Mouse (Mus musculus) MEL (cell line): Measurements from ENCODE around the gene Cdca5. TPM values are rescaled to one million over a fixed set of nuclear protein-coding genes. Genes with fewer than 3 reads are reported as not detected.

Experiments
- DNase-seq: peaks from one replicate; pipeline ENCODE4 v3.0.0; 2011; ENCODE audit warnings: low read depth, low spot score
- H3K27ac ChIP-seq: 2 replicates; pipeline ENCODE4 v1.5.1; 2012; ENCODE audit warnings: low read depth, mild to moderate bottlenecking, control low read depth, low read length, moderate library complexity; ENCODE audit not compliant: control insufficient read depth
- H3K27me3 ChIP-seq, 2 experiments: fragments of 150-350 bp in 1 of 2; sonication (generic) in 1 of 2; 2 replicates each; pipeline ENCODE4 v1.6.1; 2012; ENCODE audit warnings: low read length in 2 of 2, mild to moderate bottlenecking in 2 of 2, improper control_type of control experiment in 1 of 2, moderate library complexity in 1 of 2; ENCODE audit not compliant: insufficient read depth in 2 of 2, control insufficient read depth in 1 of 2
- H3K36me3 ChIP-seq, 2 experiments: 2 replicates each; pipeline ENCODE4 v1.6.1; 2012 to 2014; ENCODE audit warnings: low read length in 2 of 2, improper control_type of control experiment in 1 of 2, inconsistent platforms in 1 of 2, mild to moderate bottlenecking in 1 of 2; ENCODE audit not compliant: insufficient read depth in 2 of 2, control insufficient read depth in 1 of 2
- H3K4me1 ChIP-seq, 2 experiments: fragments of 150-350 bp in 1 of 2; sonication (generic) in 1 of 2; 2 replicates each; pipeline ENCODE4 v1.6.1; 2012; ENCODE audit warnings: low read length in 2 of 2, improper control_type of control experiment in 1 of 2, mild to moderate bottlenecking in 1 of 2; ENCODE audit not compliant: insufficient read depth in 2 of 2, control insufficient read depth in 1 of 2
- H3K4me3 ChIP-seq, 2 experiments: fragments of 150-350 bp in 1 of 2; sonication (generic) in 1 of 2; 2 replicates each; pipeline ENCODE4 v1.5.1; 2012; ENCODE audit warnings: low read depth in 2 of 2, low read length in 2 of 2, mild to moderate bottlenecking in 2 of 2, moderate library complexity in 2 of 2, control low read depth in 1 of 2, improper control_type of control experiment in 1 of 2; ENCODE audit not compliant: control insufficient read depth in 1 of 2, insufficient read depth in 1 of 2
- H3K79me2 ChIP-seq: 2 replicates; pipeline ENCODE4 v1.6.1; 2012; ENCODE audit warnings: mild to moderate bottlenecking, low read length, moderate library complexity; ENCODE audit not compliant: control insufficient read depth, poor library complexity, insufficient read depth
- H3K9ac ChIP-seq: 2 replicates; pipeline ENCODE4 v1.6.1; 2012; ENCODE audit warnings: low read depth, mild to moderate bottlenecking, control low read depth, low read length, moderate library complexity; ENCODE audit not compliant: control insufficient read depth, poor library complexity, severe bottlenecking
- H3K9me3 ChIP-seq: fragments of 150-350 bp; sonication (generic); replicated peaks from 2 replicates; pipeline ENCODE4 v1.6.1; 2012; ENCODE audit warnings: mild to moderate bottlenecking, low read length, improper control_type of control experiment, moderate library complexity; ENCODE audit not compliant: insufficient read depth
- BHLHE40 ChIP-seq: IDR thresholded peaks from 2 replicates; pipeline ENCODE4 v1.6.1; 2012; ENCODE audit warnings: low read depth, mild to moderate bottlenecking, inconsistent platforms, low read length, improper control_type of control experiment, borderline replicate concordance
- E2F4 ChIP-seq: IDR thresholded peaks from 2 replicates; pipeline ENCODE4 v1.6.1; 2011; ENCODE audit warnings: low read depth, low read length, improper control_type of control experiment, borderline replicate concordance
- ELF1 ChIP-seq: IDR thresholded peaks from 2 replicates; pipeline ENCODE4 v1.6.1; 2014; ENCODE audit warnings: low read depth, mild to moderate bottlenecking, inconsistent platforms, low read length, improper control_type of control experiment, moderate library complexity
- EP300 ChIP-seq, 2 experiments: IDR thresholded peaks; 2 replicates each; pipeline ENCODE4 v1.6.1; 2011; ENCODE audit warnings: improper control_type of control experiment in 2 of 2, low read length in 2 of 2, low read depth in 1 of 2, mild to moderate bottlenecking in 1 of 2
- ETS1 ChIP-seq: IDR thresholded peaks from 2 replicates; pipeline ENCODE4 v1.6.1; 2012; ENCODE audit warnings: low read depth, mild to moderate bottlenecking, inconsistent platforms, low read length, improper control_type of control experiment, moderate library complexity
- HCFC1 ChIP-seq: IDR thresholded peaks from 2 replicates; pipeline ENCODE4 v1.6.1; 2012; ENCODE audit warnings: low read depth, mild to moderate bottlenecking, inconsistent platforms, low read length, improper control_type of control experiment, moderate library complexity
- JUND ChIP-seq: IDR thresholded peaks from 2 replicates; pipeline ENCODE4 v1.6.1; 2011; ENCODE audit warnings: low read depth, mild to moderate bottlenecking, improper control_type of control experiment, low read length
- MAZ ChIP-seq: IDR thresholded peaks from 2 replicates; pipeline ENCODE4 v1.6.1; 2012; ENCODE audit warnings: low read depth, mild to moderate bottlenecking, inconsistent platforms, low read length, improper control_type of control experiment
- MEF2A ChIP-seq: IDR thresholded peaks from 2 replicates; pipeline ENCODE4 v1.6.1; 2014; ENCODE audit warnings: low read depth, mild to moderate bottlenecking, inconsistent platforms, low read length, improper control_type of control experiment; ENCODE audit not compliant: poor library complexity, insufficient replicate concordance, severe bottlenecking; ENCODE audit errors: extremely low read depth
- MYB ChIP-seq: IDR thresholded peaks from 2 replicates; pipeline ENCODE4 v1.6.1; 2011; ENCODE audit warnings: mild to moderate bottlenecking, low read depth, low read length, improper control_type of control experiment
- NRF1 ChIP-seq: IDR thresholded peaks from 2 replicates; pipeline ENCODE4 v1.6.1; 2014; ENCODE audit warnings: low read depth, mild to moderate bottlenecking, inconsistent platforms, low read length, improper control_type of control experiment, moderate library complexity; ENCODE audit not compliant: poor library complexity, insufficient read depth, severe bottlenecking
- POLR2AphosphoS5 ChIP-seq: IDR thresholded peaks from 2 replicates; pipeline ENCODE4 v1.6.1; 2012; ENCODE audit warnings: low read depth, borderline replicate concordance, mild to moderate bottlenecking, inconsistent platforms, low read length, moderate library complexity, mixed read lengths
- RCOR1 ChIP-seq: IDR thresholded peaks from 2 replicates; pipeline ENCODE4 v1.6.1; 2012; ENCODE audit warnings: low read depth, mild to moderate bottlenecking, inconsistent platforms, low read length, improper control_type of control experiment
- SMC3 ChIP-seq: IDR thresholded peaks from 2 replicates; pipeline ENCODE4 v1.6.1; 2011; ENCODE audit warnings: low read depth, low read length, improper control_type of control experiment
- TBP ChIP-seq: IDR thresholded peaks from 2 replicates; pipeline ENCODE4 v1.8.0; 2011; ENCODE audit warnings: low read depth, low read length, improper control_type of control experiment
- UBTF ChIP-seq: IDR thresholded peaks from 2 replicates; pipeline ENCODE4 v1.6.1; 2012; ENCODE audit warnings: low read depth, mild to moderate bottlenecking, inconsistent platforms, low read length, improper control_type of control experiment, moderate library complexity, borderline replicate concordance; ENCODE audit not compliant: insufficient read depth
- USF2 ChIP-seq, 2 experiments: IDR thresholded peaks; 2 replicates each; pipeline ENCODE4 v1.6.1; 2011 to 2012; ENCODE audit warnings: improper control_type of control experiment in 2 of 2, low read length in 2 of 2, borderline replicate concordance in 1 of 2, inconsistent platforms in 1 of 2, low read depth in 1 of 2, mild to moderate bottlenecking in 1 of 2; ENCODE audit not compliant: insufficient read depth in 1 of 2
- ZC3H11A ChIP-seq: IDR thresholded peaks from 2 replicates; pipeline ENCODE4 v1.6.1; 2012; ENCODE audit warnings: low read depth, mild to moderate bottlenecking, inconsistent platforms, low read length, improper control_type of control experiment
- ZMIZ1 ChIP-seq: IDR thresholded peaks from 2 replicates; pipeline ENCODE4 v1.6.1; 2012; ENCODE audit warnings: low read depth, mild to moderate bottlenecking, inconsistent platforms, low read length, improper control_type of control experiment, moderate library complexity
- ZNF384 ChIP-seq: IDR thresholded peaks from 2 replicates; pipeline ENCODE4 v1.6.1; 2012; ENCODE audit warnings: low read depth, mild to moderate bottlenecking, inconsistent platforms, low read length, improper control_type of control experiment
- polyA plus RNA-seq, 2 experiments: library from polyadenylated mRNA; stranded (reverse) in 1 of 2; unstranded in 1 of 2; fragments of >175 nt in 1 of 2; fragments of >200 nt in 1 of 2; gene quantifications; 2 replicates each; pipeline versions ENCODE4 v1.2.1 to v1.2.4; 2012; ENCODE audit warnings: low replicate concordance in 2 of 2, low read depth in 1 of 2; ENCODE audit not compliant: insufficient read length in 2 of 2, insufficient read depth in 1 of 2, missing spikeins in 1 of 2
- total RNA-seq: library from RNA; depleted of rRNA; stranded (reverse); fragments of 300-350 nt; gene quantifications from 2 replicates; pipeline ENCODE4 v1.2.3, GENCODE M21; 2012

Cdca5 gene
- total and polyA plus RNA-seq, 3 experiments: 48.5 to 56.5 TPM; not detected in 1

DNA sequence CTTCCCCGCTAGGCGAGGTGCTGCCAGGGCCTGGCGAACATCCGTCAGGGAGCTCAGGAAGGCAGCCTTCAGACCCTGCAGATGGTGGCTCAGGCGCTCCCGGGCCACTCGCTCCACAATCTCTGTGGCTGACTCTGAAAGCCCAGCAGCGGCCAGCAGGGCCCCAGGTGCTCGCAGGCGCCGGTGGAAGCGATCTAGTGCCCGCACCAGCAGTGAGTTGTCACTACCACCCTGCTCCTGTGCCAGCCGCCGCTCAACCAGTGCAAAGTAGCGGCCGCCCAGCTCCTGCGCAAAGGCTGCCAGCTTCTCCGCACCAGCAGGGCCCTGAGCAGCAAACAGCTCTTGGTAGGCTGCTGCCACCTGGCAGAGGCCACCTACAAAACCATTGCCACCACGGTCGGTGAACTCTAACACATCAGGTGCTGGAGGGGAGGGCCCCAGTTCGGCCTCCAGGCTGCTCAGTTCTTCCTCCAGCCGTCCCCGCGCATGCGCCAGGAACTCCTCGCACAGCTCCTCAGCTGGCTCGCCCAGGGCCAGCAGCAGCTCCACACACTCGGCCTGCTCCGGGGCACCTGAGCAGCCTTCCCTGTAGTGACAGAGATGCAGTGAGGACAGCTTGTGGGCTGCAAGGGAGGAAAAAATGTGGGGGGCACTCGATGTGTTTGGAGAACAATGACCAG is 14.1 kb upstream of the Cdca5 start:
- TF ChIP-seq ELF1: no peak
- no peak for TF ChIP-seq POLR2AphosphoS5
- no peak for TF ChIP-seq EP300 (IDR thresholded peaks at IDR 0.05; ENCODE audit: low read depth in 1 of 2, low read length in 2 of 2)
- TF ChIP-seq TBP: no peak
- no peak for TF ChIP-seq MAZ
- TF ChIP-seq ZMIZ1: no peak
- TF ChIP-seq ZC3H11A: no peak
- no peak for TF ChIP-seq USF2 (IDR thresholded peaks at IDR 0.05; ENCODE audit: borderline replicate concordance in 1 of 2, insufficient read depth in 1 of 2, low read depth in 1 of 2, low read length in 2 of 2)
- no peak for TF ChIP-seq MYB
- no peak overlapping the region for H3K4me3 ChIP-seq
- no peak overlapping the region for H3K27ac ChIP-seq
- no peaks in the 10 kb centered on the region for H3K27me3 ChIP-seq
- H3K4me1 ChIP-seq: peaks cover 0 to 8% of the 10 kb centered on the region in 2 experiments; a peak in 3 of 4 replicates
- no peak overlapping the region for H3K9ac ChIP-seq
- peaks cover 2% of the 10 kb centered on the region; the same call in 1 of the 2 replicates for H3K79me2 ChIP-seq
- H3K36me3 ChIP-seq: no peaks in the 10 kb centered on the region
- DNase-seq: no peak
- H3K9me3 ChIP-seq: no peaks in the 10 kb centered on the region

GRCm38 (mm10) chr19:6071261-6071660 is 13.5 kb upstream of the Cdca5 start:
- Histone ChIP-seq H3K27ac (no peak overlapping the region), H3K79me2 (peaks cover 7% of the 10 kb centered on the region), H3K4me3 (no peak overlapping the region), H3K9ac (no peak overlapping the region), H3K4me1 (peaks cover 0 to 13% of the 10 kb centered on the region in 2 experiments; a peak in 3 of 4 replicates), H3K9me3 (no peaks in the 10 kb centered on the region), H3K27me3 (no peaks in the 10 kb centered on the region), H3K36me3 (peaks cover 0 to 2% of the 10 kb centered on the region in 2 experiments; a peak in 1 of 4 replicates)
- no peak for DNase-seq
- TF ChIP-seq SMC3 (no peak), NRF1 (no peak), RCOR1 (no peak), E2F4 (no peak), EP300 (IDR thresholded peaks at IDR 0.05; ENCODE audit: low read depth in 1 of 2, low read length in 2 of 2) (no peak)

- H3K9me3 ChIP-seq: no peaks in the 10 kb centered on the region
- H3K4me3 ChIP-seq: no peak overlapping the region
- no peak overlapping the region for H3K9ac ChIP-seq
- H3K27me3 ChIP-seq: no peaks in the 10 kb centered on the region
- H3K36me3 ChIP-seq: peaks cover 0 to 4% of the 10 kb centered on the region in 2 experiments; a peak in 1 of 4 replicates
- peaks cover 12% of the 10 kb centered on the region for H3K79me2 ChIP-seq
- TF ChIP-seq MEF2A (no peak), ZNF384 (no peak), TBP (no peak), JUND (no peak), HCFC1 (no peak), RCOR1 (no peak), UBTF (no peak), BHLHE40 (no peak), ETS1 (no peak)
- DNase-seq: no peak
- peaks cover 0 to 7% of the 10 kb centered on the region in 2 experiments; a peak in 2 of 4 replicates for H3K4me1 ChIP-seq
- no peak overlapping the region for H3K27ac ChIP-seq
Observed at GRCm38 (mm10) chr19:6073889-6074288, 10.9 kb upstream of the Cdca5 start.
